Mouse (Mus musculus) CH12.LX (cell line): ENCODE measurements around the gene Itln1. TPM values are rescaled to one million over a fixed set of nuclear protein-coding genes. Genes with fewer than 3 reads are reported as not detected.

Experiments
- DNase-seq: peaks from one replicate; pipeline ENCODE4 v3.0.0-alpha.2; 2013; ENCODE audit errors: extremely low read depth
- H3K27ac ChIP-seq: 2 replicates; pipeline ENCODE4 v1.5.1; 2012; ENCODE audit warnings: low read depth, mild to moderate bottlenecking, control low read depth, moderate library complexity; ENCODE audit not compliant: insufficient read depth
- H3K27me3 ChIP-seq: replicated peaks from 2 replicates; pipeline ENCODE3; 2012; ENCODE audit warnings: inconsistent platforms
- H3K36me3 ChIP-seq, 2 experiments: replicated peaks in 1 of 2; 2 replicates each; pipeline versions ENCODE3 to v1.6.1; 2012; ENCODE audit warnings: inconsistent platforms in 1 of 2, low read length in 1 of 2, mild to moderate bottlenecking in 1 of 2, mixed read lengths in 1 of 2, moderate library complexity in 1 of 2; ENCODE audit not compliant: control insufficient read depth in 1 of 2, insufficient read depth in 1 of 2
- H3K4me1 ChIP-seq, 2 experiments: 2 replicates each; pipeline ENCODE4 v1.6.1; 2012; ENCODE audit warnings: inconsistent platforms in 1 of 2, moderate library complexity in 1 of 2; ENCODE audit not compliant: insufficient read depth in 2 of 2, control insufficient read depth in 1 of 2
- H3K4me2 ChIP-seq: 2 replicates; pipeline ENCODE4 v1.6.1; 2012; ENCODE audit warnings: low read depth, mild to moderate bottlenecking, control low read depth; ENCODE audit not compliant: poor library complexity, insufficient read depth, severe bottlenecking
- H3K4me3 ChIP-seq, 3 experiments: fragments of 150-350 bp in 1 of 3; sonication (generic) in 1 of 3; replicated peaks in 1 of 3; 2 replicates each; pipeline versions ENCODE3 to v1.5.1; 2011 to 2012; ENCODE audit warnings: low read depth in 2 of 3, low read length in 2 of 3, mild to moderate bottlenecking in 2 of 3, moderate library complexity in 2 of 3, control low read depth in 1 of 3, improper control_type of control experiment in 1 of 3, inconsistent platforms in 1 of 3, mixed read lengths in 1 of 3; ENCODE audit not compliant: poor library complexity in 1 of 3
- H3K79me2 ChIP-seq: replicated peaks from 2 replicates; pipeline ENCODE4 v1.6.1; 2012; ENCODE audit warnings: mild to moderate bottlenecking, moderate library complexity; ENCODE audit not compliant: control insufficient read depth, poor library complexity, insufficient read depth, severe bottlenecking; ENCODE audit errors: extremely low read depth
- H3K9ac ChIP-seq: 2 replicates; pipeline ENCODE4 v1.6.1; 2012; ENCODE audit warnings: low read depth, mild to moderate bottlenecking, control low read depth, moderate library complexity; ENCODE audit not compliant: insufficient read depth
- H3K9me3 ChIP-seq: replicated peaks from 2 replicates; pipeline ENCODE3; 2012; ENCODE audit warnings: low read length, inconsistent platforms, mixed read lengths
- MEF2A ChIP-seq: IDR thresholded peaks from 2 replicates; pipeline ENCODE4 v1.6.1; 2014; ENCODE audit warnings: low read depth, mild to moderate bottlenecking, inconsistent platforms, low read length, improper control_type of control experiment, borderline replicate concordance
- MXI1 ChIP-seq: IDR thresholded peaks from 2 replicates; pipeline ENCODE4 v1.6.1; 2011; ENCODE audit warnings: mild to moderate bottlenecking, low read depth, low read length, improper control_type of control experiment
- ZNF384 ChIP-seq: IDR thresholded peaks from 2 replicates; pipeline ENCODE4 v1.6.1; 2012; ENCODE audit warnings: low read depth, low read length, improper control_type of control experiment, inconsistent platforms
- dilution Hi-C: fragments of 300-500 bp; cut with MboI; formaldehyde crosslinking; loops from 2 replicates; pipeline ENCODE4 v1.14.3; 2020; ENCODE audit warnings: low sequenced_read_pairs; ENCODE audit not compliant: extremely low pct_unique_long_range_greater_than_20kb, extremely low pct_ligation_motif_present
- in situ Hi-C: fragments of 300-500 bp; cut with MboI; formaldehyde crosslinking; loops from 3 replicates; pipeline ENCODE4 v1.14.3; 2019; ENCODE audit warnings: low sequenced_read_pairs, low pct_ligation_motif_present, low pct_unique_long_range_greater_than_20kb, mixed read lengths
- polyA plus RNA-seq: library from polyadenylated mRNA; unstranded; fragments of >175 nt; gene quantifications from 2 replicates; pipeline ENCODE4 v1.2.1, GENCODE M21; 2012; ENCODE audit warnings: low read depth; ENCODE audit not compliant: insufficient read length
- total RNA-seq, 2 experiments: library from RNA; depleted of rRNA; stranded (reverse); fragments of 300-350 nt in 1 of 2; fragments of >200 nt in 1 of 2; gene quantifications; 2 replicates each; pipeline ENCODE4 v1.2.3; 2012 to 2014

The Itln1 gene
- total and polyA plus RNA-seq, 3 experiments, result not detected

GRCm38 (mm10) chr1:171469678-171470077 lies 65.4 kb downstream of the Itln1 start:
- peaks cover 15 to 47% of the 10 kb centered on the region in 2 experiments for H3K4me1 ChIP-seq
- no peaks in the 10 kb centered on the region for H3K27me3 ChIP-seq
- peak overlapping the region; percentile 86 for H3K4me2 ChIP-seq
- no peaks in the 10 kb centered on the region for H3K79me2 ChIP-seq
- H3K4me3 ChIP-seq, result no peak overlapping the region
- no peak overlapping the region; the same call in none of the 2 replicates for H3K9ac ChIP-seq
- no peak for TF ChIP-seq MXI1
- TF ChIP-seq MEF2A, result 0 out of 2 replicates have a peak, but pooled peaks have one; percentile 66
- TF ChIP-seq ZNF384, result 0 out of 2 replicates have a peak, but pooled peaks have one; percentile 15
- in situ Hi-C loops (loop anchor here (10.0 kb wide), 1 partner anchor 365 kb away; no protein-coding TSS in a partner anchor), dilution Hi-C loops (no loop called here)
- no peaks in the 10 kb centered on the region for H3K9me3 ChIP-seq
- no peaks in the 10 kb centered on the region for H3K36me3 ChIP-seq
- no peak for DNase-seq
- H3K27ac ChIP-seq, result no peak overlapping the region

Other genes starting within 250 kb of the Itln1 start
- 13.1 and 14.2 TPM in 2 replicates for gene Usp21, start 247.3 kb downstream of the Itln1 start, total RNA-seq (2012; rRNA removed)
- gene Usp21, start 247.3 kb downstream of the Itln1 start, total RNA-seq (2014; rRNA removed), result 7.1 and 8.5 TPM in 2 replicates
- 34.3 and 37.6 TPM in 2 replicates for gene Usp21, start 247.3 kb downstream of the Itln1 start, polyA plus RNA-seq
- 98.4 and 120 TPM in 2 replicates for gene Ufc1, start 240.3 kb downstream of the Itln1 start, total RNA-seq (2012; rRNA removed)
- 115 and 121 TPM in 2 replicates for gene Ufc1, start 240.3 kb downstream of the Itln1 start, total RNA-seq (2014; rRNA removed)
- 71.4 and 76.2 TPM in 2 replicates for gene Ufc1, start 240.3 kb downstream of the Itln1 start, polyA plus RNA-seq
- 18.7 and 21.5 TPM in 2 replicates for gene Dedd, start 206.1 kb downstream of the Itln1 start, total RNA-seq (2012; rRNA removed)
- gene Dedd, start 206.1 kb downstream of the Itln1 start, total RNA-seq (2014; rRNA removed), result 13.1 and 14.5 TPM in 2 replicates
- 34.5 and 35.8 TPM in 2 replicates for gene Dedd, start 206.1 kb downstream of the Itln1 start, polyA plus RNA-seq
- gene Nit1, start 189.6 kb downstream of the Itln1 start, total RNA-seq (2012; rRNA removed), result 40.8 and 41.0 TPM in 2 replicates
- gene Nit1, start 189.6 kb downstream of the Itln1 start, total RNA-seq (2014; rRNA removed), result 48.6 and 51.4 TPM in 2 replicates
- 39.5 and 42.4 TPM in 2 replicates for gene Nit1, start 189.6 kb downstream of the Itln1 start, polyA plus RNA-seq
- gene Pfdn2, start 189.6 kb downstream of the Itln1 start, total RNA-seq (2012; rRNA removed), result 25.2 and 28.2 TPM in 2 replicates
- gene Pfdn2, start 189.6 kb downstream of the Itln1 start, total RNA-seq (2014; rRNA removed), result 32.3 and 33.0 TPM in 2 replicates
- gene Pfdn2, start 189.6 kb downstream of the Itln1 start, polyA plus RNA-seq, result 292 and 408 TPM in 2 replicates
- 0.08 and 0.13 TPM in 2 replicates for gene Klhdc9, start 174.5 kb downstream of the Itln1 start, total RNA-seq (2012; rRNA removed)
- gene Klhdc9, start 174.5 kb downstream of the Itln1 start, total RNA-seq (2014; rRNA removed), result not detected in 2 replicates
- gene Klhdc9, start 174.5 kb downstream of the Itln1 start, polyA plus RNA-seq, result not detected in 2 replicates
- 2.1 and 2.7 TPM in 2 replicates for gene Nectin4, start 165.2 kb downstream of the Itln1 start, total RNA-seq (2012; rRNA removed)
- gene Nectin4, start 165.2 kb downstream of the Itln1 start, total RNA-seq (2014; rRNA removed), result 0.22 and 0.30 TPM in 2 replicates
- 0.49 and 0.52 TPM in 2 replicates for gene Nectin4, start 165.2 kb downstream of the Itln1 start, polyA plus RNA-seq
- gene Arhgap30, start 146.3 kb downstream of the Itln1 start, total RNA-seq (2012; rRNA removed), result 70.8 and 81.4 TPM in 2 replicates
- gene Arhgap30, start 146.3 kb downstream of the Itln1 start, total RNA-seq (2014; rRNA removed), result 52.0 and 55.9 TPM in 2 replicates
- 78.5 and 85.0 TPM in 2 replicates for gene Arhgap30, start 146.3 kb downstream of the Itln1 start, polyA plus RNA-seq
- 59.4 and 73.7 TPM in 2 replicates for gene Usf1, start 124.0 kb downstream of the Itln1 start, total RNA-seq (2012; rRNA removed)
- gene Usf1, start 124.0 kb downstream of the Itln1 start, total RNA-seq (2014; rRNA removed), result 53.8 and 54.9 TPM in 2 replicates
- gene Usf1, start 124.0 kb downstream of the Itln1 start, polyA plus RNA-seq, result 37.4 and 39.5 TPM in 2 replicates
- gene Tstd1, start 116.4 kb downstream of the Itln1 start, total RNA-seq (2012; rRNA removed), result 2.5 and 2.6 TPM in 2 replicates
- 1.2 and 1.4 TPM in 2 replicates for gene Tstd1, start 116.4 kb downstream of the Itln1 start, total RNA-seq (2014; rRNA removed)
- gene Tstd1, start 116.4 kb downstream of the Itln1 start, polyA plus RNA-seq, result 3.5 and 4.4 TPM in 2 replicates
- 1.6 and 1.8 TPM in 2 replicates for gene F11r, start 97.8 kb downstream of the Itln1 start, total RNA-seq (2012; rRNA removed)
- 0.74 and 1.3 TPM in 2 replicates for gene F11r, start 97.8 kb downstream of the Itln1 start, total RNA-seq (2014; rRNA removed)
- gene F11r, start 97.8 kb downstream of the Itln1 start, polyA plus RNA-seq, result 1.3 and 1.4 TPM in 2 replicates
- 5.4 and 5.9 TPM in 2 replicates for gene Alyref2, start 31.8 kb downstream of the Itln1 start, total RNA-seq (2012; rRNA removed)
- 4.2 and 4.6 TPM in 2 replicates for gene Alyref2, start 31.8 kb downstream of the Itln1 start, total RNA-seq (2014; rRNA removed)
- gene Alyref2, start 31.8 kb downstream of the Itln1 start, polyA plus RNA-seq, result 4.9 and 5.3 TPM in 2 replicates
- 0.21 and 0.34 TPM in 2 replicates for gene Cd244a, start 23.9 kb upstream of the Itln1 start, total RNA-seq (2012; rRNA removed)
- gene Cd244a, start 23.9 kb upstream of the Itln1 start, total RNA-seq (2014; rRNA removed), result 0.45 and 0.64 TPM in 2 replicates
- 0.41 and 0.74 TPM in 2 replicates for gene Cd244a, start 23.9 kb upstream of the Itln1 start, polyA plus RNA-seq
- gene Ly9, start 72.1 kb upstream of the Itln1 start, total RNA-seq (2012; rRNA removed), result 43.6 and 46.7 TPM in 2 replicates
- 53.6 and 57.8 TPM in 2 replicates for gene Ly9, start 72.1 kb upstream of the Itln1 start, total RNA-seq (2014; rRNA removed)
- 68.6 and 74.4 TPM in 2 replicates for gene Ly9, start 72.1 kb upstream of the Itln1 start, polyA plus RNA-seq
- 6.8 and 10.5 TPM in 2 replicates for gene Slamf7, start 117.7 kb upstream of the Itln1 start, total RNA-seq (2012; rRNA removed)
- gene Slamf7, start 117.7 kb upstream of the Itln1 start, total RNA-seq (2014; rRNA removed), result 15.4 and 15.8 TPM in 2 replicates
- gene Slamf7, start 117.7 kb upstream of the Itln1 start, polyA plus RNA-seq, result 9.5 and 10.6 TPM in 2 replicates
- gene Cd48, start 146.7 kb upstream of the Itln1 start, total RNA-seq (2012; rRNA removed), result 65.0 and 96.4 TPM in 2 replicates
- 218 and 231 TPM in 2 replicates for gene Cd48, start 146.7 kb upstream of the Itln1 start, total RNA-seq (2014; rRNA removed)
- gene Cd48, start 146.7 kb upstream of the Itln1 start, polyA plus RNA-seq, result 80.3 and 87.6 TPM in 2 replicates
- gene Slamf1, start 231.8 kb upstream of the Itln1 start, total RNA-seq (2012; rRNA removed), result 0.34 and 0.38 TPM in 2 replicates
- gene Slamf1, start 231.8 kb upstream of the Itln1 start, total RNA-seq (2014; rRNA removed), result 0.72 and 0.81 TPM in 2 replicates
- 0.78 and 0.80 TPM in 2 replicates for gene Slamf1, start 231.8 kb upstream of the Itln1 start, polyA plus RNA-seq